Mouse (Mus musculus) bone marrow, adult 2 months (tissue): ENCODE data around the gene Hoxa5.

Experiments
- CTCF ChIP-seq: fragments of 200-500 bp; IDR thresholded peaks from 2 replicates; pipeline ENCODE4 v1.5.1; 2011; ENCODE audit warnings: low read length, control low read depth; ENCODE audit not compliant: control insufficient read depth, insufficient read depth
- POLR2A ChIP-seq: fragments of 200-500 bp; IDR thresholded peaks from 2 replicates; pipeline ENCODE4 v1.6.1; 2011; ENCODE audit warnings: low read depth, mild to moderate bottlenecking, control low read depth, low read length, borderline replicate concordance; ENCODE audit not compliant: control insufficient read depth

GRCm38 (mm10) chr6:52205221-52205620 lies 834 bp upstream of the Hoxa5 start:
- TF ChIP-seq CTCF: no peak
- no peak for TF ChIP-seq POLR2A
